Mouse (Mus musculus) intestine, embryonic 14.5 days (tissue): ENCODE measurements around the gene Tat. TPM values are rescaled to one million over a fixed set of nuclear protein-coding genes. Genes with fewer than 3 reads are reported as not detected.

ENCODE experiments used
- ATAC-seq: fragments of 200-750 bp; cut with Nextera tagmentation; replicated peaks from 2 replicates; pipeline ENCODE4 v1.8.0; 2017; ENCODE audit warnings: low read depth, moderate number of reproducible peaks, moderate TSS enrichment, moderate library complexity; ENCODE audit not compliant: low FRiP score, low TSS enrichment
- DNase-seq: peaks from one replicate; pipeline ENCODE4 v3.0.0-alpha.2; 2018; ENCODE audit warnings: low spot score
- H3K27ac ChIP-seq: fragments of 300-500 bp; sonication (generic); 2 replicates; pipeline ENCODE4 v1.5.1; 2014; ENCODE audit warnings: low read depth, mild to moderate bottlenecking, control low read depth
- H3K27me3 ChIP-seq: fragments of 300-500 bp; sonication (generic); replicated peaks from 2 replicates; pipeline ENCODE4 v1.6.1; 2014; ENCODE audit warnings: low read length, control low read depth; ENCODE audit not compliant: control insufficient read depth, insufficient read depth
- H3K36me3 ChIP-seq: fragments of 300-500 bp; sonication (generic); 2 replicates; pipeline ENCODE4 v1.6.1; 2014; ENCODE audit warnings: low read length, control low read depth; ENCODE audit not compliant: control insufficient read depth, insufficient read depth
- H3K4me1 ChIP-seq: fragments of 300-500 bp; sonication (generic); replicated peaks from 2 replicates; pipeline ENCODE4 v1.6.1; 2014; ENCODE audit warnings: low read length, control low read depth, mixed read lengths; ENCODE audit not compliant: control insufficient read depth, insufficient read depth
- H3K4me2 ChIP-seq: fragments of 300-500 bp; sonication (generic); 2 replicates; pipeline ENCODE4 v1.6.1; 2014; ENCODE audit warnings: low read length
- H3K4me3 ChIP-seq: fragments of 300-500 bp; sonication (generic); 2 replicates; pipeline ENCODE4 v1.5.1; 2014; ENCODE audit warnings: low read depth, low read length, control low read depth, mixed read lengths
- H3K9ac ChIP-seq: fragments of 300-500 bp; sonication (generic); 2 replicates; pipeline ENCODE4 v1.6.1; 2014; ENCODE audit warnings: mild to moderate bottlenecking, low read length
- H3K9me3 ChIP-seq: fragments of 300-500 bp; sonication (generic); 2 replicates; pipeline ENCODE4 v1.6.1; 2016; ENCODE audit warnings: low read length, control low read depth; ENCODE audit not compliant: control insufficient read depth
- WGBS: fragments of 180-500 bp; shearing (Covaris S2); extraction: QIAGEN DNeasy Blood & Tissue Kit; methylation state at CpG from one replicate; pipeline ENCODE4 v1.1.7; 2014; 5-methylcytosine and 5-hydroxymethylcytosine counted together
- polyA plus RNA-seq: library from polyadenylated mRNA; unstranded; fragments of >200 nt; fragmentation: Nextera tagmentation; extraction: Ambion mirVana; gene quantifications from 2 replicates; pipeline ENCODE4 v1.2.1, GENCODE M21; 2014

Tat gene
- polyA plus RNA-seq, 1 experiment from 2014 or later: not detected

- H3K36me3 ChIP-seq: no peaks in the 10 kb centered on the region
- H3K9me3 ChIP-seq: no peaks in the 10 kb centered on the region
- ATAC-seq: no peak
- DNase-seq: no peak
- no peaks in the 10 kb centered on the region for H3K4me1 ChIP-seq
- no peak overlapping the region for H3K27ac ChIP-seq
- no peak overlapping the region for H3K4me3 ChIP-seq
- WGBS: 81% methylated on average over 5 of the region's 5 CpGs
- H3K4me2 ChIP-seq: no peak overlapping the region
- no peak overlapping the region for H3K9ac ChIP-seq
- no peaks in the 10 kb centered on the region for H3K27me3 ChIP-seq
Observed at GRCm38 (mm10) chr8:109992166-109992565, 1.9 kb downstream of the Tat start.

GRCm38 (mm10) chr8:109992951-109993350 lies 2.7 kb downstream of the Tat start:
- ATAC-seq (no peak), DNase-seq (no peak)
- no peaks in the 10 kb centered on the region for H3K36me3 ChIP-seq
- no peak overlapping the region for H3K4me2 ChIP-seq
- H3K9ac ChIP-seq: no peak overlapping the region
- H3K27me3 ChIP-seq: no peaks in the 10 kb centered on the region
- 64% methylated on average over 1 of the region's 1 CpGs for WGBS
- H3K4me3 ChIP-seq: no peak overlapping the region
- no peaks in the 10 kb centered on the region for H3K9me3 ChIP-seq
- H3K27ac ChIP-seq: no peak overlapping the region
- no peaks in the 10 kb centered on the region for H3K4me1 ChIP-seq

GRCm38 (mm10) chr8:109997381-109997780 lies 7.1 kb downstream of the Tat start:
- H3K27me3 ChIP-seq: no peaks in the 10 kb centered on the region
- no peak overlapping the region for H3K27ac ChIP-seq
- no peak for ATAC-seq
- H3K36me3 ChIP-seq: no peaks in the 10 kb centered on the region
- H3K4me3 ChIP-seq: no peak overlapping the region
- H3K9ac ChIP-seq: no peak overlapping the region
- H3K4me2 ChIP-seq: no peak overlapping the region
- H3K9me3 ChIP-seq: no peaks in the 10 kb centered on the region
- no peak for DNase-seq
- no peaks in the 10 kb centered on the region for H3K4me1 ChIP-seq
- 90% methylated on average over 9 of the region's 9 CpGs for WGBS

GRCm38 (mm10) chr8:109998066-109998465 lies 7.8 kb downstream of the Tat start:
- Histone ChIP-seq H3K4me2 (no peak overlapping the region), H3K9ac (no peak overlapping the region), H3K4me3 (no peak overlapping the region), H3K27me3 (no peaks in the 10 kb centered on the region), H3K9me3 (no peaks in the 10 kb centered on the region), H3K4me1 (no peaks in the 10 kb centered on the region), H3K27ac (no peak overlapping the region), H3K36me3 (no peaks in the 10 kb centered on the region)
- DNase-seq (no peak), ATAC-seq (no peak)
- WGBS: 75% methylated on average over 7 of the region's 7 CpGs

- ATAC-seq: no peak
- H3K27me3 ChIP-seq: no peaks in the 10 kb centered on the region
- 86% methylated on average over 10 of the region's 10 CpGs for WGBS
- no peak overlapping the region for H3K4me3 ChIP-seq
- H3K9ac ChIP-seq: no peak overlapping the region
- no peaks in the 10 kb centered on the region for H3K36me3 ChIP-seq
- no peak overlapping the region for H3K4me2 ChIP-seq
- H3K4me1 ChIP-seq: no peaks in the 10 kb centered on the region
- DNase-seq: no peak
- H3K27ac ChIP-seq: no peak overlapping the region
- no peaks in the 10 kb centered on the region for H3K9me3 ChIP-seq
Observed at GRCm38 (mm10) chr8:109999974-110000373, 9.7 kb downstream of the Tat start.

- H3K9ac ChIP-seq: no peak overlapping the region
- H3K9me3 ChIP-seq: no peaks in the 10 kb centered on the region
- ATAC-seq (no peak), DNase-seq (no peak)
- no peak overlapping the region for H3K4me2 ChIP-seq
- no peaks in the 10 kb centered on the region for H3K36me3 ChIP-seq
- no peak overlapping the region for H3K27ac ChIP-seq
- no peak overlapping the region for H3K4me3 ChIP-seq
- no peaks in the 10 kb centered on the region for H3K4me1 ChIP-seq
- WGBS: 44% methylated on average over 9 of the region's 9 CpGs
- H3K27me3 ChIP-seq: no peaks in the 10 kb centered on the region
Observed at GRCm38 (mm10) chr8:110002953-110003352, 12.7 kb downstream of the Tat start.

- H3K9me3 ChIP-seq: no peaks in the 10 kb centered on the region
- no peak overlapping the region for H3K4me2 ChIP-seq
- no peaks in the 10 kb centered on the region for H3K36me3 ChIP-seq
- WGBS: 70% methylated on average over 5 of the region's 5 CpGs
- DNase-seq: no peak
- H3K4me3 ChIP-seq: no peak overlapping the region
- no peak overlapping the region for H3K27ac ChIP-seq
- no peaks in the 10 kb centered on the region for H3K27me3 ChIP-seq
- H3K9ac ChIP-seq: no peak overlapping the region
- no peak for ATAC-seq
- no peaks in the 10 kb centered on the region for H3K4me1 ChIP-seq
Observed at GRCm38 (mm10) chr8:110004300-110004699, 14.1 kb downstream of the Tat start.

- DNase-seq (no peak), ATAC-seq (no peak)
- no peak overlapping the region for H3K27ac ChIP-seq
- H3K27me3 ChIP-seq: no peaks in the 10 kb centered on the region
- H3K4me3 ChIP-seq: no peak overlapping the region
- 63% methylated on average over 17 of the region's 17 CpGs for WGBS
- no peaks in the 10 kb centered on the region for H3K9me3 ChIP-seq
- no peaks in the 10 kb centered on the region for H3K36me3 ChIP-seq
- no peak overlapping the region for H3K4me2 ChIP-seq
- no peaks in the 10 kb centered on the region for H3K4me1 ChIP-seq
- no peak overlapping the region for H3K9ac ChIP-seq
Observed at GRCm38 (mm10) chr8:110006312-110007023, 16.2 kb downstream of the Tat start.

GRCm38 (mm10) chr8:110008228-110008994 lies 18.2 kb downstream of the Tat start:
- Histone ChIP-seq H3K4me3 (no peak overlapping the region), H3K4me2 (no peak overlapping the region), H3K4me1 (no peaks in the 10 kb centered on the region), H3K9ac (no peak overlapping the region), H3K27ac (no peak overlapping the region), H3K36me3 (no peaks in the 10 kb centered on the region), H3K9me3 (no peaks in the 10 kb centered on the region), H3K27me3 (no peaks in the 10 kb centered on the region)
- DNase-seq: no peak
- 80% methylated on average over 26 of the region's 26 CpGs for WGBS
- ATAC-seq: no peak
